Mouse (Mus musculus) E14TG2a.4 (cell line): ENCODE results near the gene Fgfr1op.
"Not testable (repeated sequence)": the region's sequence is repeated elsewhere in the genome, so short reads cannot be mapped to it uniquely, and the experiment has no call there.

Experiments
- CTCF ChIP-seq: conservative IDR thresholded peaks from 2 replicates; pipeline ENCODE4 v1.5.1; 2014; ENCODE audit warnings: low read length
- NANOG ChIP-seq: IDR thresholded peaks from 2 replicates; pipeline ENCODE4 v1.6.1; 2014; ENCODE audit warnings: borderline replicate concordance, low read length, mixed read lengths
- POU5F1 ChIP-seq: IDR thresholded peaks from 2 replicates; pipeline ENCODE4 v1.6.1; 2014; ENCODE audit warnings: low read length, borderline replicate concordance

- TF ChIP-seq CTCF, POU5F1, NANOG: not testable (repeated sequence)
Measured at GRCm38 (mm10) chr17:8155010-8155409, 10.3 kb upstream of the Fgfr1op start.
